Comparison of ENCODE assay signal across 27 mouse cellular contexts in the genomic region with DNA sequence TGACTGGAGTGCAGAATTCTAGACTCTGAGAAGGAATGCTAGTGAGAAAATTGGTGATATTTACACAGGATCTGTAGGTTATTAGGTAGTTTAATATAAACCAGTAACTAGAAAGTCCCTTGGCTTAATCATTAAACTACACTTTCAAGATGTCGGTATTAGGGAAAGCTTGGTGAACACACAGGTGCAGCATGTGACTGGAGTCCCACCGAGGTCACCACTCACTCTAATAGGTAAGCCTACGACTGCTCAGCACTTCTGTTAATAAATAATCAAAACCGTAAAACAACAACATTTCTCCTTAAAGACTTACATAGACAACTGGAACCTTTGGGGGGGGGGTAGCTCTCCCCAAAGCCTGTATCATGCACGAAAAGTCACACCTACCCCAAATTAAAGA.
A peak's percentile ranks its signal among the peaks of the same experiment; 100 is the strongest.
DNase-seq lines count a peak whose midpoint lies in the region; ATAC-seq and TF ChIP-seq lines count a peak whose summit lies in the region.
"Had no signal": no experiment of that assay in that cellular context is flagged by ENCODE, and none has a peak within 500 bp of the region (broad histone marks: within the 10 kb centered on the region; RNA-seq: fewer than 3 reads in every experiment).

No protein-coding gene starts in this region.

- POLR2A ChIA-PET in Patski (lab: Charles Lee): interaction anchor here (0.5 kb wide), 1 partner anchor 101 kb away, joined by 6 read pairs; no protein-coding TSS in a partner anchor

- H3K9me3 ChIP-seq in kidney, embryonic 14.5 days (ENCODE audit: control insufficient read depth, low read length): no peaks in the 10 kb centered on the region
- H3K9me3 ChIP-seq: embryonic facial prominence, embryonic 10.5 days; embryonic facial prominence, embryonic 15.5 days; forebrain, embryonic 15.5 days; heart, embryonic 10.5 days; heart, embryonic 15.5 days; hindbrain, embryonic 12.5 days; liver, embryonic 13.5 days; midbrain, embryonic 12.5 days had no signal

- no peak overlapping the region for H3K4me3 ChIP-seq in kidney, embryonic 14.5 days (ENCODE audit: low read length)
- H3K4me3 ChIP-seq: embryonic facial prominence, embryonic 10.5 days; embryonic facial prominence, embryonic 15.5 days; forebrain, embryonic 15.5 days; heart, embryonic 10.5 days; heart, embryonic 15.5 days; hindbrain, embryonic 12.5 days; liver, embryonic 13.5 days; megakaryocyte, embryonic 14.5 days; midbrain, embryonic 12.5 days; neural tube, embryonic 13.5 days had no signal

- CTCF ChIA-PET in Patski (lab: Charles Lee): interaction anchor here (0.8 to 3.4 kb wide), 6 partner anchors 39 to 149 kb away, joined by 3 to 24 read pairs (median 5); no protein-coding TSS in a partner anchor

- H3K36me3 ChIP-seq in kidney, embryonic 14.5 days (ENCODE audit: control insufficient read depth, insufficient read depth, low read length): no peaks in the 10 kb centered on the region
- H3K36me3 ChIP-seq: embryonic facial prominence, embryonic 10.5 days; embryonic facial prominence, embryonic 15.5 days; forebrain, embryonic 15.5 days; heart, embryonic 10.5 days; heart, embryonic 15.5 days; hindbrain, embryonic 12.5 days; liver, embryonic 13.5 days; midbrain, embryonic 12.5 days; neural tube, embryonic 13.5 days had no signal

- in situ Hi-C loops in Patski (cut with MboI; ENCODE audit: low pct_unique_long_range_greater_than_20kb): loop anchor here (5.0 kb wide), 1 partner anchor 38 kb away; no protein-coding TSS in a partner anchor

- no peak overlapping the region for H3K9ac ChIP-seq in kidney, embryonic 14.5 days (ENCODE audit: low read depth, low read length)
- H3K9ac ChIP-seq: embryonic facial prominence, embryonic 15.5 days; forebrain, embryonic 15.5 days; heart, embryonic 15.5 days; hindbrain, embryonic 12.5 days; liver, embryonic 13.5 days; midbrain, embryonic 12.5 days; neural tube, embryonic 13.5 days had no signal

- peak; percentile 30 for DNase-seq in Patski (ENCODE audit: low read depth, low spot score)
- peak; percentile 73 for DNase-seq in kidney, adult 11 months
- peak; percentile 63 for DNase-seq in kidney, postnatal 14 days
- DNase-seq in cerebellum, postnatal 25 days: no peak
- no peak for DNase-seq in gastrocnemius, adult 8-10 months (ENCODE audit: low spot score in 2 of 2)
- no peak for DNase-seq in heart, adult 18-20 months
- no peak for DNase-seq in gastrocnemius, adult 18-20 months (ENCODE audit: low spot score)
- DNase-seq: B cell, adult 2 months; cerebellum, adult 18-20 months; gastrocnemius, postnatal 10 days; left cerebral cortex, postnatal 4 days; liver, embryonic 13.5 days; lung, adult 18-20 months; lung, postnatal 4 days had no signal

- H3K4me1 ChIP-seq in kidney, embryonic 14.5 days (ENCODE audit: control insufficient read depth, insufficient read depth, low read length): no peaks in the 10 kb centered on the region
- H3K4me1 ChIP-seq: forebrain, embryonic 15.5 days; hindbrain, embryonic 12.5 days; liver, embryonic 13.5 days; megakaryocyte, embryonic 14.5 days; neural tube, embryonic 13.5 days had no signal

- H3K4me2 ChIP-seq in kidney, embryonic 14.5 days (replicated peaks; ENCODE audit: low read depth, low read length): no peak overlapping the region
- H3K4me2 ChIP-seq: embryonic facial prominence, embryonic 15.5 days; forebrain, embryonic 15.5 days; heart, embryonic 15.5 days; hindbrain, embryonic 12.5 days; liver, embryonic 13.5 days; midbrain, embryonic 12.5 days; neural tube, embryonic 13.5 days had no signal

- no peak for TF ChIP-seq CTCF in Patski (IDR thresholded peaks at IDR 0.05)

- H3K27ac ChIP-seq in kidney, embryonic 14.5 days (ENCODE audit: low read depth, low read length): peak overlapping the region; percentile 72
- H3K27ac ChIP-seq: embryonic facial prominence, embryonic 10.5 days; forebrain, embryonic 15.5 days; heart, embryonic 10.5 days; heart, embryonic 15.5 days; hindbrain, embryonic 12.5 days; hindbrain, postnatal 0 days; liver, embryonic 13.5 days; midbrain, embryonic 12.5 days; neural tube, embryonic 13.5 days had no signal

- 62% methylated on average over 5 of the region's 5 CpGs for WGBS in kidney, embryonic 14.5 days

- no peaks in the 10 kb centered on the region for H3K27me3 ChIP-seq in Patski
- H3K27me3 ChIP-seq in kidney, embryonic 14.5 days (ENCODE audit: control insufficient read depth, insufficient read depth, low read length): no peaks in the 10 kb centered on the region
- H3K27me3 ChIP-seq: embryonic facial prominence, embryonic 15.5 days; forebrain, embryonic 15.5 days; heart, embryonic 15.5 days; liver, embryonic 13.5 days; midbrain, embryonic 12.5 days; neural tube, embryonic 13.5 days had no signal

- ATAC-seq in Patski: no peak
- ATAC-seq in kidney, embryonic 14.5 days (ENCODE audit: low FRiP score, low TSS enrichment): peak; percentile 84
- ATAC-seq: activated CD4-positive, CD25-positive, alpha-beta regulatory T cell, adult 4 months; forebrain, embryonic 15.5 days; hindbrain, postnatal 0 days; lung, postnatal 0 days had no signal

Comparison
In these comparisons a context has a peak if more than half of its experiments do, and no peak if none do; other contexts are left out.
1. DNase-seq: peak in Patski (single experiment), kidney, adult 11 months (single experiment) and kidney, postnatal 14 days (single experiment); none in cerebellum, postnatal 25 days (0 of 2), gastrocnemius, adult 8-10 months (0 of 2), heart, adult 18-20 months (0 of 2) and gastrocnemius, adult 18-20 months (single experiment).